Mouse (Mus musculus): ENCODE data around the gene Pign.

- TF ChIP-seq CTCF (IDR thresholded peaks at IDR 0.05; ENCODE audit: low read depth, low read length) (no peak), POLR2A (IDR thresholded peaks at IDR 0.05; ENCODE audit: borderline replicate concordance, low read depth, low read length) (no peak)
Observed at GRCm38 (mm10) chr1:105492626-105493025, 170.9 kb downstream of the Pign start.
